ENCODE assay signal across 14 mouse cellular contexts in genomic region chr9:72833992-72834696, GRCm38 (mm10). TPM values are rescaled to one million over a fixed set of nuclear protein-coding genes. Genes with fewer than 3 reads are reported as not detected.
DNase-seq lines count a peak whose midpoint lies in the region; ATAC-seq and TF ChIP-seq lines count a peak whose summit lies in the region.
"Had no signal": no experiment of that assay in that cellular context is flagged by ENCODE, and none has a peak within 500 bp of the region (broad histone marks: within the 10 kb centered on the region; RNA-seq: fewer than 3 reads in every experiment).

No protein-coding gene starts in this region.

- no peak overlapping the region for H3K27ac ChIP-seq in heart, postnatal 0 days (ENCODE audit: low read depth)
- H3K27ac ChIP-seq in midbrain, embryonic 11.5 days (ENCODE audit: low read depth, low read length), result peak overlapping the region; percentile 65
- H3K27ac ChIP-seq in midbrain, postnatal 0 days (ENCODE audit: low read depth, low read length), result no peak overlapping the region
- peak overlapping the region; percentile 46; the same call in 1 of the 2 replicates for H3K27ac ChIP-seq in forebrain, embryonic 13.5 days
- H3K27ac ChIP-seq: limb, embryonic 12.5 days had no signal

- TF ChIP-seq EP300 in heart, postnatal 0 days (IDR thresholded peaks at IDR 0.05; ENCODE audit: low read depth), result no peak

- H3K27me3 ChIP-seq in heart, postnatal 0 days (ENCODE audit: control insufficient read depth, insufficient read depth, low read length), result no peaks in the 10 kb centered on the region
- no peaks in the 10 kb centered on the region for H3K27me3 ChIP-seq in midbrain, embryonic 11.5 days (ENCODE audit: control insufficient read depth, insufficient read depth, low read length)
- no peaks in the 10 kb centered on the region for H3K27me3 ChIP-seq in midbrain, postnatal 0 days (ENCODE audit: insufficient read depth, low read length)
- no peaks in the 10 kb centered on the region for H3K27me3 ChIP-seq in forebrain, embryonic 13.5 days

- no peak overlapping the region for H3K4me2 ChIP-seq in heart, postnatal 0 days (ENCODE audit: low read depth, low read length)
- peak overlapping the region; percentile 23; the same call in 1 of the 2 replicates for H3K4me2 ChIP-seq in midbrain, embryonic 11.5 days
- no peak overlapping the region for H3K4me2 ChIP-seq in midbrain, postnatal 0 days (ENCODE audit: low read depth, low read length, poor library complexity, severe bottlenecking)
- H3K4me2 ChIP-seq in forebrain, embryonic 13.5 days, result peak overlapping the region; percentile 4; the same call in 1 of the 2 replicates
- H3K4me2 ChIP-seq: limb, embryonic 12.5 days had no signal

- H3K9ac ChIP-seq in heart, postnatal 0 days (replicated peaks; ENCODE audit: low read depth, low read length), result no peak overlapping the region
- H3K9ac ChIP-seq in midbrain, embryonic 11.5 days (ENCODE audit: low read length), result no peak overlapping the region; the same call in 1 of the 2 replicates
- no peak overlapping the region for H3K9ac ChIP-seq in midbrain, postnatal 0 days (replicated peaks; ENCODE audit: low read length, poor library complexity, severe bottlenecking)
- 0 out of 2 replicates have a peak overlapping the region, but pooled peaks have one; percentile 6 for H3K9ac ChIP-seq in forebrain, embryonic 13.5 days
- H3K9ac ChIP-seq: limb, embryonic 12.5 days had no signal

- H3K4me3 ChIP-seq in heart, postnatal 0 days (ENCODE audit: low read depth, low read length), result no peak overlapping the region
- H3K4me3 ChIP-seq in midbrain, embryonic 11.5 days (ENCODE audit: low read depth, low read length), result no peak overlapping the region
- H3K4me3 ChIP-seq in midbrain, postnatal 0 days (ENCODE audit: low read depth, low read length), result no peak overlapping the region
- H3K4me3 ChIP-seq in forebrain, embryonic 13.5 days, result no peak overlapping the region
- H3K4me3 ChIP-seq: limb, embryonic 12.5 days; myocyte had no signal

- H3K4me1 ChIP-seq in heart, postnatal 0 days (ENCODE audit: control insufficient read depth, insufficient read depth), result peaks cover 8% of the 10 kb centered on the region; the same call in 1 of the 2 replicates
- H3K4me1 ChIP-seq in midbrain, embryonic 11.5 days (ENCODE audit: control insufficient read depth, insufficient read depth, low read length), result peaks cover 25% of the 10 kb centered on the region
- H3K4me1 ChIP-seq in midbrain, postnatal 0 days (ENCODE audit: insufficient read depth, low read length), result peaks cover 3% of the 10 kb centered on the region; the same call in 1 of the 2 replicates
- H3K4me1 ChIP-seq in forebrain, embryonic 13.5 days, result peaks cover 13% of the 10 kb centered on the region

- WGBS in heart, postnatal 0 days, result 21% methylated on average over 10 of the region's 10 CpGs
- WGBS in midbrain, embryonic 11.5 days, result 24% methylated on average over 10 of the region's 10 CpGs
- 23% methylated on average over 10 of the region's 10 CpGs for WGBS in midbrain, postnatal 0 days
- 8% methylated on average over 10 of the region's 10 CpGs for WGBS in forebrain, embryonic 13.5 days

- H3K9me3 ChIP-seq in heart, postnatal 0 days (replicated peaks; ENCODE audit: control insufficient read depth, low read length), result no peaks in the 10 kb centered on the region
- H3K9me3 ChIP-seq in midbrain, embryonic 11.5 days (ENCODE audit: control insufficient read depth, low read length), result no peaks in the 10 kb centered on the region
- H3K9me3 ChIP-seq in midbrain, postnatal 0 days (ENCODE audit: low read length), result no peaks in the 10 kb centered on the region
- H3K9me3 ChIP-seq in forebrain, embryonic 13.5 days (replicated peaks), result no peaks in the 10 kb centered on the region
- H3K9me3 ChIP-seq: limb, embryonic 12.5 days had no signal

- ATAC-seq in heart, postnatal 0 days (ENCODE audit: insufficient read depth, low read depth), result no peak
- peak; percentile 72 for ATAC-seq in midbrain, embryonic 11.5 days (ENCODE audit: low FRiP score)
- ATAC-seq in midbrain, postnatal 0 days (ENCODE audit: low FRiP score), result no peak
- peak; percentile 30; the same call in 1 of the 2 replicates for ATAC-seq in forebrain, embryonic 13.5 days

- peak; percentile 31 for DNase-seq in heart, postnatal 0 days (ENCODE audit: low spot score)
- DNase-seq in heart, adult 11 months, result no peak
- no peak for DNase-seq in midbrain, embryonic 11.5 days (ENCODE audit: low spot score, missing footprints)
- DNase-seq in midbrain, postnatal 0 days (ENCODE audit: low spot score), result no peak
- peak; percentile 14 for DNase-seq in lung, postnatal 36 days
- DNase-seq in urinary bladder, postnatal 14 days (ENCODE audit: low spot score), result no peak
- DNase-seq in adrenal gland, postnatal 25 days, result no peak
- DNase-seq: adrenal gland, adult 8-10 months; cerebellum, postnatal 25 days; kidney, postnatal 25 days; thymus, postnatal 36 days had no signal

- no peaks in the 10 kb centered on the region for H3K36me3 ChIP-seq in heart, postnatal 0 days (replicated peaks; ENCODE audit: control insufficient read depth, insufficient read depth, low read length)
- no peaks in the 10 kb centered on the region; the same call in 1 of the 2 replicates for H3K36me3 ChIP-seq in midbrain, embryonic 11.5 days (ENCODE audit: control insufficient read depth, insufficient read depth, low read length)
- H3K36me3 ChIP-seq in midbrain, postnatal 0 days (ENCODE audit: insufficient read depth, low read length), result no peaks in the 10 kb centered on the region
- no peaks in the 10 kb centered on the region for H3K36me3 ChIP-seq in forebrain, embryonic 13.5 days (ENCODE audit: poor library complexity, severe bottlenecking)
- H3K36me3 ChIP-seq: limb, embryonic 12.5 days had no signal

- no peak for TF ChIP-seq CTCF in heart, postnatal 0 days (IDR thresholded peaks at IDR 0.05; ENCODE audit: low read depth)
- no peak for TF ChIP-seq CTCF in midbrain, postnatal 0 days (IDR thresholded peaks at IDR 0.05)

RNA-seq across cellular contexts. Expression of gene Prtg, which starts 27.5 kb away (rescaled TPM):
- 0.04 and 0.73 TPM in 2 replicates for total RNA-seq in heart, postnatal 0 days (2014; rRNA removed; ENCODE audit: low replicate concordance)
- 0.15 and 0.31 TPM in 2 replicates for polyA plus RNA-seq in heart, postnatal 0 days (2015; fragmentation: Nextera tagmentation; extraction: Ambion mirVana)
- polyA plus RNA-seq in midbrain, embryonic 11.5 days (2014; fragmentation: Nextera tagmentation; extraction: Ambion mirVana), result 5.1 and 6.2 TPM in 2 replicates
- total RNA-seq in midbrain, postnatal 0 days (2014; rRNA removed), result 0.66 and 0.93 TPM in 2 replicates
- polyA plus RNA-seq in midbrain, postnatal 0 days (2015; fragmentation: Nextera tagmentation; extraction: Ambion mirVana), result 0.25 and 0.32 TPM in 2 replicates
- polyA plus RNA-seq in forebrain, embryonic 13.5 days (2015; fragmentation: Nextera tagmentation; extraction: Ambion mirVana), result 0.43 and 0.74 TPM in 2 replicates
- total RNA-seq in adrenal gland, postnatal 25 days (2021), result 0.43 and 0.58 TPM in 2 replicates

Comparison
In these comparisons a context has a peak if more than half of its experiments do, and no peak if none do; other contexts are left out.
1. ATAC-seq: peak in midbrain, embryonic 11.5 days (single experiment) and forebrain, embryonic 13.5 days (single experiment); none in heart, postnatal 0 days (single experiment) and midbrain, postnatal 0 days (single experiment).
2. DNase-seq: peak in heart, postnatal 0 days (single experiment) and lung, postnatal 36 days (single experiment); none in heart, adult 11 months (single experiment), midbrain, embryonic 11.5 days (single experiment), midbrain, postnatal 0 days (single experiment), urinary bladder, postnatal 14 days (single experiment) and adrenal gland, postnatal 25 days (single experiment).
3. H3K27ac ChIP-seq: peak in midbrain, embryonic 11.5 days (single experiment) and forebrain, embryonic 13.5 days (single experiment); none in heart, postnatal 0 days (single experiment) and midbrain, postnatal 0 days (single experiment).
4. H3K4me2 ChIP-seq: peak in midbrain, embryonic 11.5 days (single experiment) and forebrain, embryonic 13.5 days (single experiment); none in heart, postnatal 0 days (single experiment) and midbrain, postnatal 0 days (single experiment).